Mouse (Mus musculus) ES-Bruce4 (cell line): ENCODE measurements around the gene Foxk2.

Experiments used
- CTCF ChIP-seq: IDR thresholded peaks from one replicate; pipeline ENCODE4 v1.8.1; 2011; ENCODE audit warnings: low read depth, low read length
- EP300 ChIP-seq: IDR thresholded peaks from 2 replicates; pipeline ENCODE4 v1.6.1; 2011; ENCODE audit warnings: low read depth, low read length; ENCODE audit not compliant: insufficient read depth
- POLR2A ChIP-seq: IDR thresholded peaks from one replicate; pipeline ENCODE4 v1.8.1; 2011; ENCODE audit warnings: low read length; ENCODE audit not compliant: insufficient read depth

DNA sequence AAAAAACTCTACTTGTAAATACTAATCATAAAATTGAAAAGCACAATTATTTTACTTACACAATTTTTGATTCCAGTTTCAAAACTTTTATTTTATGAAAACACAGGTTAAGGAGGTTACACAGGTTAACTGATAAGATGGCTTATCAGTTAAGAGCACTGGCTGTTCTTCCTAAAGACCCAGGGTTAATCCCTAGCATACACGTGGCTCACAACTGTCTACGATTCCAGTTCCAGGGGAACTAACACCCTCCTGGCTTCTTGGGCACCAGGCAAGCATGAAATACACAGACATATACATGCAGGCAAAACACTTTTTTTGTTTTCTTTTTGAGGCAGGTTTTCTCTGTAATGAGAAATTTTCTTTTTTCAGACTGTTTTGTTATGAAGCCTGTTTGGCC, 88.4 kb downstream of the Foxk2 start:
- TF ChIP-seq POLR2A (no peak), CTCF (no peak), EP300 (no peak)
